Mouse (Mus musculus): ENCODE data around the gene Cryba2. TPM values are rescaled to one million over a fixed set of nuclear protein-coding genes. Genes with fewer than 3 reads are reported as not detected.

Cryba2 gene
- total RNA-seq, 2 experiments from 2014 or later = not detected

- intact Hi-C loops (cut with DNase I) = no loop called here
- DNase-seq = no peak
Measured at GRCm38 (mm10) chr1:74851001-74851775, 41.8 kb downstream of the Cryba2 start.

DNA sequence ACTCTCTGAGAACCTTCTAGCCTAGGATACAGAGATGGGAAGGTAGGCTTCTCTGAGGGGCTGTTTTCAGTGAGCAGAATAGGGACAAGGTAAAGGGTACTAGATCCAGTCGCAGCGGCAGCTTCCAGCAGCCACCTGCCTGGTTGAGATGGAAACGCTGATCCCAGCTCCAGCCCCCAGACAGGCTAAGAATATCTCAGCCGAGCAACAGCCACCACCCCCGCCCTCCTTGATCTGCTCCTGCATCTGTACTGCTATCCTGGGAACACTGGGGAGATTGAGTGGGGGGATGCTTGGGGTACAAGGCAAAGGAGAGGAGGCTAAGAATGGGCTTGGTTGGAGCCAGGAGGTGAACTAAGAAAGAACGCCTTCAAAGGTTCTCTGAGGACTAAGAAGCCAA is 42.7 kb downstream of the Cryba2 start:
- DNase-seq = no peak
- intact Hi-C loops (cut with DNase I) = no loop called here

GRCm38 (mm10) chr1:74848946-74849345 is 44.0 kb downstream of the Cryba2 start:
- DNase-seq = no peak
- intact Hi-C loops (cut with DNase I) = no loop called here

DNA sequence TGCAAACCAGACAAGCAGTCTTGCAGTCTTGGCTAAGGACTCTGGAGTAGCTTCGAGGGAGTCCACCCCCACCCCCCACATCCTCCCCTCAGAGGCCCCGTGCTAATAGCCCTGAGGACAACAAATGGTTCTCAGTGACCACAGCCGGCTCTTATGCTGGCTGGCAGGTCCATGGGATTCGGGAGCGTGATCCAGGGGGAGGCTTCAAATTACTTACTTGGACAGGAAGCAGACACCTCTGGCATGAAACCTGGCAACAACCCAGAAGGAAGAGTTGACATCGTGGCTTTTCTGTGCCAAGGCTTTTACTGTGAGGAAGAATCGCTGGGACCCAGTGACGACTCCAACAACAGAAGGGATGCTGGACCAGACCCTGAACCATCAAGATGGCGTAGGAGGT is 46.6 kb downstream of the Cryba2 start:
- no peak for DNase-seq
- intact Hi-C loops (cut with DNase I) = no loop called here

- intact Hi-C loops (cut with DNase I) = no loop called here
- DNase-seq = no peak
Measured at GRCm38 (mm10) chr1:74843090-74843489, 49.9 kb downstream of the Cryba2 start.

Small RNA genes lying within 50 kb of the gene (microRNA-seq; reads per million reads assigned to microRNA genes)
- gene Mir375 = 102 to 202 reads per million in 2 experiments

Other genes with a start within 250 kb of the Cryba2 start
- 10 to 100 TPM; 13.8 to 14.7 TPM for gene Ttll4, start 231.4 kb downstream of the Cryba2 start, total RNA-seq (2021)
- 10 to 100 TPM; 10.4 to 17.1 TPM for gene Cyp27a1, start 179.6 kb downstream of the Cryba2 start, total RNA-seq (2021)
- 1 to 10 TPM; 1.2 TPM for gene Prkag3, start 143.9 kb downstream of the Cryba2 start, total RNA-seq (2021)
- gene Wnt6, start 121.3 kb downstream of the Cryba2 start, total RNA-seq (2021) = under 1 TPM; 0.17 to 0.67 TPM
- gene Wnt10a, start 101.6 kb downstream of the Cryba2 start, total RNA-seq (2021) = not detected
- not detected for gene Cdk5r2, start 38.2 kb downstream of the Cryba2 start, total RNA-seq (2021)
- gene Fev, start 7.7 kb downstream of the Cryba2 start, total RNA-seq (2021) = not detected
- gene Cfap65, start 42.5 kb upstream of the Cryba2 start, total RNA-seq (2021) = under 1 TPM in 1 of 2 experiments, not detected in 1; 0.45 TPM
- gene Ihh, start 58.5 kb upstream of the Cryba2 start, total RNA-seq (2021) = under 1 TPM in 1 of 2 experiments, not detected in 1; 0.12 TPM
- 1 to 10 TPM; 2.6 to 4.0 TPM for gene Nhej1, start 232.1 kb upstream of the Cryba2 start, total RNA-seq (2021)
- gene Slc23a3, start 240.7 kb upstream of the Cryba2 start, total RNA-seq (2021) = 1 to 10 TPM in 1 of 2 experiments, under 1 TPM in 1; 0.78 to 1.0 TPM
- gene Cnppd1, start 249.6 kb upstream of the Cryba2 start, total RNA-seq (2021) = 10 to 100 TPM; 28.7 to 29.2 TPM
- gene Retreg2, start 249.6 kb upstream of the Cryba2 start, total RNA-seq (2021) = 10 to 100 TPM; 23.9 to 27.4 TPM

All from heart, postnatal 14 days (tissue).